Mouse (Mus musculus) left cerebral cortex, postnatal 36 days (tissue): Measurements from ENCODE around the gene Pros1. TPM values are rescaled to one million over a fixed set of nuclear protein-coding genes. Genes with fewer than 3 reads are reported as not detected.
A peak's percentile ranks its signal among the peaks of the same experiment; 100 is the strongest.

Experiments
- DNase-seq, 2 experiments: peaks; one replicate each; pipeline ENCODE4 v3.0.0; 2021 to 2022; ENCODE audit warnings: low spot score in 2 of 2, mixed read lengths in 1 of 2
- intact Hi-C: fragments of 180-260 bp; cut with DNase I; formaldehyde crosslinking; loops from one replicate; pipeline ENCODE4 v1.15.1; 2025
- total RNA-seq, 2 experiments: library from RNA; stranded (reverse); gene quantifications; 2 replicates each; pipeline ENCODE4 v1.2.3; 2021

The Pros1 gene
- 1 to 10 TPM; 8.3 to 9.6 TPM for total RNA-seq

DNA sequence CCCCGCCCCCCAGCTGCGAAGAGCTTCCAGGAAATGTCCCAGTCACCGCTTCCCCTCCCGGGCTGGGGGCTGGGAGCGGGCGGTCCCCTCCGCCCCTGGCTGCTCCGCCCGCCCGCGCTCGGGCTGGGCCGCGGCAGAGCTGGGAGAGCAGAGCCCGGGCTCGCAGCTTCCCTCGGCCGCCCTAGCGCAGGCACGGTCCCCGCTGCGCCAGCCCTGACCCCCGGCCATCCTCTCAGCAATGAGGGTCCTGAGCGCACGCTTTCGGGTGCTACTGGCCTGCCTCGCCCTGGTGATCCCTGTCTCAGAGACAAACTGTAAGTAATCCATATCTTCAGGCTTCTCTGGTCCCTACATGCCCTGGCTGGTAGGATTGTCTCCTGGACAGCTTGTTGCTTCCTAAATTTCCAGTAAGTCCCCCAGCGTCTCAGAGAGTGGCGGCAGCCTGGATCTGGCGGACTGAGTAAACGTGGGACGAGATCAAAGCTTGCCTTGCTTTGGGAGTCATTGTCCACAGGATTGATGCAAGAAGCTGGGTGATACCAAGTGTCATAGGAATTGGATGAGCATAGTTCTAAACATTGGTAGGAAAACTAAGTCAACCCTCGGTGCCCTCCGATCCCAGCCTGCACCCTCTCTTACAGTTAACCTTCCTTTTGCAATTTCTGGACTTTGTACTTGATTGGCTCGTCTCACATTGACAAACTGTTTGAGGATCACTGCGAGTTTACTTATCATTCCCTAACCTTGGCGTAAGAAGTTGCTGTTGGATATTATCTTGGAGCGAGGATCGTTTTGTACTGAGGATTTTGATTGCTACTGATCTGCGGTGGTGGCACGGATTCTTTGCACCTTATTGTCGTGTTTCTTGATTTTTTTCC is at the start of gene Pros1:
Gene Pros1 (plus strand): TSS at position 117 of the 878 bp plus-strand sequence.
- intact Hi-C loops = no loop called here
- peak; percentile 23 to 54 for DNase-seq

- intact Hi-C loops = no loop called here
- no peak for DNase-seq
Observed at GRCm38 (mm10) chr16:62804621-62805020, 49.5 kb upstream of the Pros1 start.

GRCm38 (mm10) chr16:62807249-62807979 is 46.7 kb upstream of the Pros1 start:
- no peak for DNase-seq
- intact Hi-C loops = no loop called here

GRCm38 (mm10) chr16:62810855-62811254 is 43.3 kb upstream of the Pros1 start:
- DNase-seq = no peak
- intact Hi-C loops = no loop called here

DNA sequence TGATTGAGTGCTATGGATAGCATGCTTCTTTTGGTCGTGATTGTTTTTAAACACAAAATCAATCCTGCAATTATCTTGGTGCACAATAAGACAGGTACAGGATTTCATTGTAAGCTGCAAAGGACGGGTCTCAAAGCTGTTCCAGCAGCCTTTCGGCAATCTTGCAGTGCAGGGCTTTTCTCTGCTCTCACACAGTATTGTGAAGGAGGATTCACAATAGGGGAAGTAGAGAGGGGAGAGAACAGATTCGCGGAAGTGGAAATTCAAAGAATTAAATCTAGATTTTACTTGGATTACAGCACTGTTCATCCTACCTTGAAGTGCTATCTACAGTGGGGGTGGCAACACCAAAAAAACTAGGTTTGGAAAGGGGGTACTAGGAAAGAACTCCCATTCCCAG is 40.3 kb upstream of the Pros1 start:
- DNase-seq = no peak
- intact Hi-C loops = no loop called here

DNA sequence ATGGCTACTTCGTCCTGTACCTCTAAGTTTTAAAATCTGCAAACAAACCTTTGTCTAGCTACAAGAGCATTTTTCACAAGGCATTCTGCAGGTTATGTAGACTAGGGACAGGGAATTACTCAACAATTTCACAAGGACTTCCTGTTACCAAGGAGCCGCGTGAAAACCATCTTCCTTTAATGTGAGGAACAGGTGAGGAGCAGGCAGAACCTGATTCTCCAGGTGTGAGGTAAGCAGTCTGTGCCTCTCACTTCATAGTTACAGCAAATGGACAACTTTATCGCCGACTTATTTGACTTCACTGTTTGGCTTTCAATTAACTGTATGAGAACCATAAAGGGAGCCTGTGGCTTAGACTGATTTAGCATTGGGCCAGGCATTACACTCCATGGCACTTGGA is 39.6 kb upstream of the Pros1 start, which contains the start of gene Stx19:
Gene Stx19 (plus strand): TSS at position 186 of the 400 bp plus-strand sequence.
- DNase-seq = no peak
- intact Hi-C loops = no loop called here

DNA sequence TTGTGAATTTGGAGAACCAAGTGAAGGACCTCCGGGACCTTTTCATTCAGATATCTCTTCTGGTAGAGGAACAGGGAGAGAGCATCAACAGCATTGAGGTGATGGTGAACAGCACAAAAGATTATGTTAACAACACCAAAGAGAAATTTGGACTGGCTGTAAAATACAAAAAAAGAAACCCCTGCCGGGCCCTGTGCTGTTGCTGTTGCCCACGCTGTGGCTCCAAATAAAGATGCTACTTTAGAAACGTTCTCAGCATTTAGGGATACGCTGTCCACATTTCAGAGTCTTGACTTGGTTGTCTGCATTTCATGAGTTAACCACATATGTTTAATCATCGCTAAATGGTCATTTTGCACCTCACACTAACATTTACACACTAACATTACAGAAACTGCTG is 31.6 kb upstream of the Pros1 start:
- no peak for DNase-seq
- intact Hi-C loops = no loop called here

DNA sequence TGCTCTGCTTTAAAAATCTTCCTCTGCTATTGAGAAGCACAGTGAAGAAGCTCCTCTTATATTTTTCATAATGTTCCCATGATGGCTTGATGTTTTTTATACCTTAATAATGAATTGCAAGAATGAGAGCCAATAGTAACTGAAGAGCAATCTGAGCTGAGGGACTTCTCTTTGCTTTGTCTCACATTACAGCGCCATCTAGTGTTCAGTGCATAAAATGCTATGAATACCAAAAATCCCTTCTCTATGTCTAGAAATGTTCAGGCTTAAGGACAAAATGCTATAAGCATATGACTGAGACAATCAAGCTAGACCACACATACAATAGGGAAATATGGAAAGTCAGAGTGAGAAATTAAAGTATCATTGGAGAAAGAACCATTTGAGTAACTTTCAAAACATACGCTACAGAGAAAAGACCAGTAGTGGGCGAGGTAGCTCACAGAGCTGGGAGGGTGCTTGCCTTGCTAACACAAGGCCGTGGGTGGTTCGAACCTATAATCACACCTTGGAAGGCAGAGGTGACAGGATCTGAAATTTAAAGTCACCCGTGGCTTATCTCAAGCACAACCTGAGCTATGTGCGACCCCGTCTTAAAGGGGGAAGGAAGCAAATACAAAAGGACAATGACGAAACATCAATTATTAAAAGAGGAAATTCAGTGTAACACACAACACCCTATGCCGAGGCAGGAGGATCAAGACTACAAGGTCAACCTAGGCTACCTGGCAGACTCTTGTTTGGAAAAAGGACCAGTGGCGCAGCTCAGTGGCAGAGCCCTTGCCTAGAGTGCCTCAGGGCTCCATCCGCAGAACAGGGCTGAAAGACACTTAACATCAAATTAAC is 27.7 kb upstream of the Pros1 start:
- intact Hi-C loops = loop anchor here (5.0 kb wide), 1 partner anchor 39 kb away; the partner anchor contains the start of gene Nsun3

DNA sequence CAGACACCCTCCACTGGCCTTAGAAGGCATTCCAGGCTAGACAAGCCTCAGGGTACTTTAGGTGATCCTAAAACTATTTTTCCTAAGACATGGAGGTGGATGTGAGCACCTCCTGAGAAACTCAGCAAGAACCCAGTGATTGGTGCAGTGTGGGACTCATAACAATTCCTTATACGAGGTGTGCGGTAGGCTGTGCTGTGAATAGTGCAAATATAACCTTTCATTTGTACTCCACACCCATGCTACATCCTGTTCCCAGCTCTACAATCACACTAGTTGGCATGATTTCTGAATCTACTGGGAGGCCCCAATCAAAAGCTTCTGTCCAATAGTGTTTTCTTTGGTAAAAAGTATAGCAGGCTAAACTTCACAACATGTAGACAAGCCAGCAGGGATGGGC is 22.1 kb upstream of the Pros1 start:
- intact Hi-C loops = no loop called here

More for the DNA sequence above, 27.7 kb upstream of the Pros1 start:
- no peak for DNase-seq

GRCm38 (mm10) chr16:62832481-62832880 is 21.6 kb upstream of the Pros1 start:
- intact Hi-C loops = no loop called here
- no peak for DNase-seq

More for the DNA sequence above, 22.1 kb upstream of the Pros1 start:
- no peak for DNase-seq

GRCm38 (mm10) chr16:62834016-62834735 is 19.9 kb upstream of the Pros1 start:
- DNase-seq = no peak
- intact Hi-C loops = no loop called here

DNA sequence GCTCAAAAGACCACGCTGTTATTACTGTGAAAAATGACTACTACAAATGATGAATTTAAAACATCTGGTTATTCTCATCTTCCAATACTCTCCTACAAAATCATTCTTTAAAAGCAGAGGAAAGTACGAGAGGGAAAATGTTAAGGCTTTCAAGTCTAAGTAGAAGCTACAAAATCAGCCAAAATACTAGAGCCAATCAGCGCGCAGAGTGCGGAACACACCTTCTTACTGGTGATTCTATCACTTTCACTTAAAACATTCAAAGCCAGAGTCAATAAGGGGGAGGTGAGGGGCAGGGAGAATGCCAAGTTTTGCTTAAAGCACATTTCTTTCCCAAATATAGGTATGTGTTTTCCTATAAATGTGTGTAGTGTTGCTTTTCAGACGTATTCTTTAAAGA is 8.8 kb upstream of the Pros1 start:
- intact Hi-C loops = no loop called here
- no peak for DNase-seq

GRCm38 (mm10) chr16:62846498-62847312 is 7.4 kb upstream of the Pros1 start, which contains the start of gene Arl13b:
Gene Arl13b (minus strand): TSS chr16:62847040.
- intact Hi-C loops = no loop called here
- DNase-seq = peak; percentile 90 to 91

- intact Hi-C loops = no loop called here
- no peak for DNase-seq
Observed at GRCm38 (mm10) chr16:62852464-62853252, 1.4 kb upstream of the Pros1 start.

DNA sequence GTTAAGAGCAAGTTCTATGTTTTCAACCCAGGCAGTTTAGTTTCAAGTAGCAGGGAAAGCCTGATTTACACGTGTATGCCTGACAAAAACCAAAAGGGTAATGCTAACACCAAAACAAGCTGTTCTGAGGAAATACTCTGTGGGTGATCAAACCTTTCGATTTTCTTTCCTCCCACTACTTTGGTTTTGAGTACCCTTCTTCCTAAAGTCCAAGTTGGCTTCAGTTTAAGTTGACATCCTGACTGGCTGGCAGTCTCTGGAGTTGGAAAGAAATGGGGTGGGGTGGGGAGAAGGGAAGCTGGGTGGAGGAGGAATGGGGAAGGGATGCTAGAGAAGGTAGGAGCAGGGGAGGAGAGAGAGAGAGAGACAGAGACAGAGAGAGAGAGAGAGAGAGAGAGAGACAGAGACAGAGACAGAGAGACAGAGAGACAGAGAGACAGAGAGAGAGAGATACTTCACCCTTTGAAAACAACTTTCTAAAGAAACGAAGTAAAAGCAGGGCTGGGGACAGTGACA is 438 bp upstream of the Pros1 start:
- no peak for DNase-seq
- intact Hi-C loops = no loop called here

- no peak for DNase-seq
- intact Hi-C loops = no loop called here
Observed at GRCm38 (mm10) chr16:62855385-62855784, 1.3 kb downstream of the Pros1 start.

DNA sequence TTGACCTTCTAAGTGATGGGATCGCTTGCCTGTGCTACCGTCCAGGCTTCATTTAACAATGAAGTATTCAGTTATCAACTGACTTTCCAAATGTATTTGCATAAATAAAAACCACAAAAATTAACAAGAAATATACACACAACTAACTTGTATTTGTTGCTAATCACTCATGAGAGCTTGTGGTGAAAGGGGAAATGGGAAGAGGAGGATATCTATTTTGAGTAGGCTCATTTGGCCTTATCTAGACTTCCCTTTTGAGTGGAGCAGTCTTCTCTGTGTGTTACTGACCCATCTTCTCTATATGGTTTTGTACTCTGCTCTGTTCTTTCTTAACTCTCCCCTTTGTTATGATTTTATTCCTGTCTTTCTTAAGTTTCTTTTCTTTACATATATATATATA is 2.2 kb downstream of the Pros1 start:
- intact Hi-C loops = no loop called here
- no peak for DNase-seq
